Mouse (Mus musculus) kidney, adult 2 months (tissue): Measurements from ENCODE around the gene Rpap2.

ENCODE experiments used
- CTCF ChIP-seq: fragments of 200-500 bp; conservative IDR thresholded peaks from 2 replicates; pipeline ENCODE4 v1.5.1; 2011; ENCODE audit warnings: low read depth, mild to moderate bottlenecking, control low read depth, low read length, moderate library complexity, mixed read lengths; ENCODE audit not compliant: insufficient read depth, insufficient read length
- POLR2A ChIP-seq: fragments of 200-500 bp; IDR thresholded peaks from one replicate; pipeline ENCODE4 v1.6.1; 2011; ENCODE audit warnings: low read depth, low read length, control low read depth

GRCm38 (mm10) chr5:107649680-107650079 lies 52.5 kb downstream of the Rpap2 start:
- TF ChIP-seq CTCF (no peak), POLR2A (no peak)
